Mouse (Mus musculus): ENCODE data around the gene Zfp808. TPM values are rescaled to one million over a fixed set of nuclear protein-coding genes. Genes with fewer than 3 reads are reported as not detected.
"Not testable (repeated sequence)": the region's sequence is repeated elsewhere in the genome, so short reads cannot be mapped to it uniquely, and the experiment has no call there.

The Zfp808 gene
- 14.8 and 17.2 TPM in 2 replicates for polyA plus RNA-seq (2015; fragmentation: Nextera tagmentation; extraction: Ambion mirVana)

- ATAC-seq (ENCODE audit: low FRiP score, low read depth), result peak; percentile 85; the same call in 1 of the 2 replicates
- H3K4me3 ChIP-seq, result peak within 1 kb of the TSS; percentile 67
- not testable (repeated sequence) for H3K36me3 ChIP-seq, H3K9me3 ChIP-seq, H3K4me1 ChIP-seq, H3K27me3 ChIP-seq
- peak within 1 kb of the TSS; percentile 56 for H3K4me2 ChIP-seq (replicated peaks)
- peak within 1 kb of the TSS; percentile 55; the same call in 1 of the 2 replicates for H3K27ac ChIP-seq
- 6% methylated on average over 21 of the region's 21 CpGs for WGBS
- H3K9ac ChIP-seq, result peak within 1 kb of the TSS; percentile 78
These were observed at the start of gene Zfp808 for GRCm38 (mm10) chr13:62129432-62130171. Gene Zfp808 (plus strand): TSS chr13:62129886.

DNA sequence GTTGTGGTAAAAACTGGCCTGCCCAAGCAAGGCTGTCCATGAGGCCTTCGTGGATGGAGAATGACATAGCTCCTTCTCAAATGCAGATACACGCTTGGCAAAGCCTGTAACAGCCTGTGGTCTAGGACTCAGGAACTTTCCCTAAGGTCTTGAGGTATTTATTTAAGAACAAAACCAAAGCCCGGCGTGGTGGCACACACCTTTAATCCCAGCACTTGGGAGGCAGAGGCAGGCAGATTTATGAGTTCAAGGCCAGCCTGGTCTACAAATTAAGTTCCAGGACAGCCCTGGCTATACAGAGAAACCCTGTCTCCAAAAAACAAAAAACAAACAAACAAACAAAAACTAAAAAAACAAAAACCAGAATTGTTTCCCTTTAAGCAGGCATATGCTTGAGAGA is 30.9 kb upstream of the Zfp808 start:
- H3K4me2 ChIP-seq (replicated peaks); ATAC-seq (ENCODE audit: low FRiP score, low read depth); H3K4me1 ChIP-seq; H3K9me3 ChIP-seq; H3K27me3 ChIP-seq; H3K27ac ChIP-seq; H3K4me3 ChIP-seq; H3K9ac ChIP-seq; H3K36me3 ChIP-seq: not testable (repeated sequence)
- WGBS, result 78% methylated on average over 4 of the region's 4 CpGs

DNA sequence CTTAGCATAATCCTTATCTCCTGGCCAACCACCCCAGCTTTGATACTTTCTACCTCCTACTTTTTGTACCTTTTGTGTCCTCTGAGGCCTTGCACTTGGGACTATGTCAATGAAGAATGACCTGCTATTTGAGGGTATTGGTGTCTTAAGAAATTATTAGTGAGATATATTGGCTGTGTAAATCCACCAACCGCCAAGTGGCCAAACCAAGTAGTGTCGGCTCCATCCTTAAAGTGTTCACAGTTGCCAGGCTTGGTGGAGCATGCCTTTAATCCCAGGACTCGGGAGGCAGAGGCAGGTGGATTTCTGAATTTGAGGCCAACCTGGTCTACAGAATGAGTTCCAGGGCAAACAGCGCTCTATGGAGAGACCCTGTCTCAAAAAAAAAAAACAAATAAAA is 30.2 kb upstream of the Zfp808 start:
- not testable (repeated sequence) for H3K27ac ChIP-seq; H3K4me1 ChIP-seq; H3K36me3 ChIP-seq; ATAC-seq (ENCODE audit: low FRiP score, low read depth); H3K27me3 ChIP-seq; H3K4me2 ChIP-seq (replicated peaks); H3K9me3 ChIP-seq; H3K9ac ChIP-seq; H3K4me3 ChIP-seq
- 90% methylated on average over 4 of the region's 4 CpGs for WGBS

- not testable (repeated sequence) for ATAC-seq (ENCODE audit: low FRiP score, low read depth); H3K4me2 ChIP-seq (replicated peaks); H3K4me1 ChIP-seq; H3K27ac ChIP-seq; H3K9me3 ChIP-seq; H3K27me3 ChIP-seq; H3K9ac ChIP-seq; H3K4me3 ChIP-seq; H3K36me3 ChIP-seq
- WGBS, result 77% methylated on average over 1 of the region's 1 CpGs
These were observed 27.3 kb upstream of the Zfp808 start for GRCm38 (mm10) chr13:62102368-62102767.

GRCm38 (mm10) chr13:62115861-62116260 is 13.8 kb upstream of the Zfp808 start:
- H3K9me3 ChIP-seq; H3K4me2 ChIP-seq (replicated peaks); H3K27me3 ChIP-seq; ATAC-seq (ENCODE audit: low FRiP score, low read depth); H3K4me3 ChIP-seq; H3K4me1 ChIP-seq; H3K36me3 ChIP-seq; H3K27ac ChIP-seq; H3K9ac ChIP-seq: not testable (repeated sequence)
- 23% methylated on average over 2 of the region's 2 CpGs for WGBS

GRCm38 (mm10) chr13:62121578-62121977 is 8.1 kb upstream of the Zfp808 start:
- not testable (repeated sequence) for H3K4me1 ChIP-seq; H3K4me2 ChIP-seq (replicated peaks); H3K36me3 ChIP-seq; H3K27me3 ChIP-seq; ATAC-seq (ENCODE audit: low FRiP score, low read depth); H3K27ac ChIP-seq; H3K4me3 ChIP-seq; H3K9me3 ChIP-seq; H3K9ac ChIP-seq
- 60% methylated on average over 1 of the region's 1 CpGs for WGBS

- not testable (repeated sequence) for H3K4me2 ChIP-seq (replicated peaks); H3K27ac ChIP-seq; H3K4me3 ChIP-seq; ATAC-seq (ENCODE audit: low FRiP score, low read depth); H3K27me3 ChIP-seq; H3K9ac ChIP-seq; H3K4me1 ChIP-seq; H3K36me3 ChIP-seq
- WGBS, result 68% methylated on average over 2 of the region's 2 CpGs
- H3K9me3 ChIP-seq, result peaks cover 39% of the 10 kb centered on the region
These were observed 52.4 kb downstream of the Zfp808 start for GRCm38 (mm10) chr13:62181835-62182755.

DNA sequence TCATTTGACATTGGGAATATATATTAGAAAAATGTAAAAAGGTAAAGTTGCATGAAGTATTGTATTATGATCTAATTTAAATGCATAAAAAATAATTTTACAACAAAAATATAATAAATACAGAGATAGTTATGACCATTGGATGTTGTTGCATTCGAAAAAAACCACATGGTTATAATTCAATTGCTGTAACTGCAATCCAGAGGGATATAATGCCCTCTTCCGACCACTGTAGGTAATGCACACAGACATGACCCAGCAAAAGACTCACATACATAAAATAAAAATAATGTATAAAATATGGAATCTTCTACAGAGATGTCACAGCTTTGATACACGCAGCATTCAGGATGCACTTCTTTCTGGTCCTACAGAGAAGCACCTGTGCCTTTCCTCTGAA is 115.6 kb downstream of the Zfp808 start:
- Histone ChIP-seq H3K4me3 (no peak overlapping the region), H3K4me1 (no peaks in the 10 kb centered on the region), H3K36me3 (no peaks in the 10 kb centered on the region), H3K27me3 (no peaks in the 10 kb centered on the region), H3K9ac (no peak overlapping the region), H3K4me2 (replicated peaks) (no peak overlapping the region), H3K9me3 (peaks cover 10% of the 10 kb centered on the region; the same call in 1 of the 2 replicates), H3K27ac (no peak overlapping the region)
- no peak for ATAC-seq (ENCODE audit: low FRiP score, low read depth)
- 52% methylated on average over 3 of the region's 3 CpGs for WGBS

DNA sequence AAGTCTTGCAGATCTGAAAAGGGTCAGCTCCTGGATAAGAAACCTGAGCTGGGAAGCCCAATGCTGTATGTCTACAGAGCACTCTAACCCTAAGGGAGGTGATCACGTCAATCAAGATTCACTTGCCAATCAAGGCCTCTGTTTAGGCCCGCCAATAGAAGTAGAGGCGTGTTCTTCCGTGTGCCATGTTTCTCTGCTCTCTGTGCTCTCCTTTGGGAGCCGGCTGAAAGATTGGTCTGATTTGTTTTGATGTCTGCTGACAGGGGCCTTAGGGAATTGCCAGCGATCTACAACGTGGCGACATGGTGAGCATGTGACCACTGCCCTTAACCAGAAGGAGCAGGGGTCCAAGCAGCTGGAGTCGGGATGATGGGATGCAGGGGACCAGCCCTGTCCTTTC is 125.5 kb downstream of the Zfp808 start:
- peaks cover 21% of the 10 kb centered on the region; the same call in 1 of the 2 replicates for H3K9me3 ChIP-seq
- H3K27ac ChIP-seq; H3K36me3 ChIP-seq; ATAC-seq (ENCODE audit: low FRiP score, low read depth); H3K4me3 ChIP-seq; H3K27me3 ChIP-seq; H3K4me2 ChIP-seq (replicated peaks); H3K9ac ChIP-seq; H3K4me1 ChIP-seq: not testable (repeated sequence)
- WGBS, result 83% methylated on average over 9 of the region's 9 CpGs

DNA sequence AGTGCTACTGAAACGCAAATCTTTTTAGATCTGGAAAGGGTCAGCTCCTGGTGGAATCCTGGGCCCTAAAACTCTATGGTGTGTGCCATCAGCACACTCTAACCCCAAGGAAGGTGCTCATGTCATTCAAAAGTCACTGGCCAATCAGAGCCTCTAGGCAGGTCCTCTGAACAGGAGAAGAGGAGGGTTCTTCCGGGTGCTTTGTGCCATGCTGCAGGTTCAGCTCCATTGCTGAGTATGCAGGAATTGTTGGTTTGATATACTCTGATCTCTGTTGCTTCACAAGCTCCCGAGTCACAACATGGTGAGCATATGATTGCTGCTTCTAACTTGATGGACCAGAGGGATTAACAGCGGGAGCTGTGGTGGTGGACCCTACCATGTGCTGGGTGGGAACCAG is 133.7 kb downstream of the Zfp808 start:
- H3K36me3 ChIP-seq, result no peaks in the 10 kb centered on the region
- no peak overlapping the region for H3K4me2 ChIP-seq (replicated peaks)
- H3K4me3 ChIP-seq, result no peak overlapping the region
- 86% methylated on average over 4 of the region's 4 CpGs for WGBS
- H3K9me3 ChIP-seq, result peaks cover 42% of the 10 kb centered on the region
- ATAC-seq (ENCODE audit: low FRiP score, low read depth), result no peak
- no peaks in the 10 kb centered on the region for H3K27me3 ChIP-seq
- H3K4me1 ChIP-seq, result no peaks in the 10 kb centered on the region
- H3K27ac ChIP-seq, result no peak overlapping the region
- no peak overlapping the region for H3K9ac ChIP-seq
